Mouse (Mus musculus): ENCODE results near the gene Ndufb2. TPM values are rescaled to one million over a fixed set of nuclear protein-coding genes. Genes with fewer than 3 reads are reported as not detected.

The Ndufb2 gene
- total RNA-seq, 1 experiment: 122 TPM

Other genes with a start within 250 kb of the Ndufb2 start
- gene Slc37a3, start 214.9 kb upstream of the Ndufb2 start, total RNA-seq (2012; rRNA removed): 45.2 and 66.4 TPM in 2 replicates
- gene Rab19, start 211.4 kb upstream of the Ndufb2 start, total RNA-seq (2012; rRNA removed): 0.53 and 0.62 TPM in 2 replicates
- gene Mkrn1, start 172.1 kb upstream of the Ndufb2 start, total RNA-seq (2012; rRNA removed): 652 and 719 TPM in 2 replicates
- 22.1 and 24.8 TPM in 2 replicates for gene Dennd2a, start 34.7 kb upstream of the Ndufb2 start, total RNA-seq (2012; rRNA removed)
- gene Adck2, start 18.7 kb upstream of the Ndufb2 start, total RNA-seq (2012; rRNA removed): 11.4 and 18.1 TPM in 2 replicates
- gene Gm42420, start 6.8 kb upstream of the Ndufb2 start, total RNA-seq (2012; rRNA removed): not detected in 2 replicates
- gene Braf, start 132.9 kb downstream of the Ndufb2 start, total RNA-seq (2012; rRNA removed): 51.5 and 53.3 TPM in 2 replicates
- gene Mrps33, start 218.4 kb downstream of the Ndufb2 start, total RNA-seq (2012; rRNA removed): 69.7 and 88.6 TPM in 2 replicates